Mouse (Mus musculus): ENCODE results near the gene Rpp38.

DNA sequence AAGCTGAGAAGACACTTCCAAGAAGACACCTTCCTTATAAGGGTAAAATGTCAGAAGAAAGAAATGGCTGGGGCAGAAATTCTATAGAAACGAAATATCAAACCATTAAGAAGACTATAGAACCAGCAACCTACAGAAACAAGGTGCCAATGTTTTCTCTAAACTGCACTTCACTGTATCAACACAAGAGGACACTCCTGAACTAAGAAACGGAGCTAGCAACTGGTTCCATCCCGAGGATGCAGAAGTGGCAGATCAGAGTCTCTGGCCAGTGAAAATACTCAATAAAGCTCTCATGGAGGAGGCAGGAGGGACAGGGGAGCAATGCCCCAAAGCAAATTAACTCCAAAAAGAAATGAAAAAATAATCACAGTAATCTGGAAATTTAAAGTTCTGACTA is 16.5 kb upstream of the Rpp38 start:
- no peak for TF ChIP-seq USF1 (IDR thresholded peaks at IDR 0.05; ENCODE audit: low read depth, low read length)
- TF ChIP-seq ETS1 (IDR thresholded peaks at IDR 0.05; ENCODE audit: low read depth, low read length), result no peak
- no peak for TF ChIP-seq GABPA (IDR thresholded peaks at IDR 0.05; ENCODE audit: low read depth, low read length)
- TF ChIP-seq MYB (IDR thresholded peaks at IDR 0.05; ENCODE audit: low read depth, low read length), result no peak
- TF ChIP-seq TCF12 (IDR thresholded peaks at IDR 0.05; ENCODE audit: low read depth, low read length), result no peak
- no peak for TF ChIP-seq MAZ (IDR thresholded peaks at IDR 0.05; ENCODE audit: low read depth, low read length)
- TF ChIP-seq CHD2 (IDR thresholded peaks at IDR 0.05; ENCODE audit: low read length), result no peak
- TF ChIP-seq MAX (IDR thresholded peaks at IDR 0.05; ENCODE audit: low read length), result no peak
